Comparison of ENCODE assay signal across 8 mouse cellular contexts in the genomic region with DNA sequence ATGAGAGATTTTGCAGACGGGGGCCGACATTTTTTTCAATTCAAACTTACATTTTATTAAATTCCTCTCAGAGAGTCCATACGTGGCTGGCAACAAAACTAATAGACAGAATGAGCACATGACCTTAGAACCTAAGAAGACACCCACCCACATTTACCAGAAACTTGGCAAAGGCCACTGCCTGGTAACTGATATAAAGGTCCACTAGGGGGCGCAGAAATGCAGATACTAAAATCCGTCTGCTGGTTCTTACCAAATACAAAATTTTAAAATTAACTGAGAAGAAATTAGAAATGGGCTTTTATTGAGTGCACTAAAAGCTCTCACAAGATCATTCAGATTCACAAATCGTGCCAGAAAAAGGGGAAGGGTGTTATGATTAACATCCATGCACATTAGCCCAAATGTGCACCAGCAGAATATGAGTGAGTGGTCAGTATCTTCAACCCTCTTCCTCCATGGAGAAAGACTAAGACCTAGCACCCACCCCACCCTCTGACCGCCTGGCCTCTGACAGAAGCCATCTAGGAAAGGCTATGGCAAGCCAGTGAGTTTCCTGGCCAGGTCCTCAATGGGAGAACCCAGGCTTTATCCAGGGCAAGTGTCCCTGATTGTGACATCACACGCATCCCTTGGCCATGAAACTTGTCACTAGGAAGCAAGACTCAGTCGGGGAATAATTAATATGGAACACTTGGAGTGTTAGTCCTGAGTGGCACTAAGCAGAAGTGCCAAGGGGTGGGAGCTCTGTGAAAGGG.
DNase-seq lines count a peak whose midpoint lies in the region; ATAC-seq and TF ChIP-seq lines count a peak whose summit lies in the region.

No protein-coding gene starts in this region.

- H3K9me3 ChIP-seq in lung, embryonic 14.5 days (ENCODE audit: low read depth, low read length), result no peaks in the 10 kb centered on the region

- WGBS in lung, adult 2 months, result 48% methylated on average over 9 of the region's 9 CpGs
- WGBS in lung, embryonic 14.5 days, result 54% methylated on average over 9 of the region's 9 CpGs

- no peak overlapping the region for H3K9ac ChIP-seq in lung, embryonic 14.5 days

- no peak for TF ChIP-seq POLR2A in lung, adult 2 months (IDR thresholded peaks at IDR 0.05; ENCODE audit: borderline replicate concordance, extremely low read depth, low read depth, low read length)

- no peaks in the 10 kb centered on the region for H3K36me3 ChIP-seq in lung, embryonic 14.5 days (ENCODE audit: insufficient read depth)

- 0 out of 2 replicates have a peak, but pooled peaks have one; percentile 12 for TF ChIP-seq CTCF in lung, adult 2 months (IDR thresholded peaks at IDR 0.05; ENCODE audit: insufficient read depth, low read length)
- peak; percentile 77 for TF ChIP-seq CTCF in lung, embryonic 14.5 days (IDR thresholded peaks at IDR 0.05; ENCODE audit: low read depth)

- peaks cover 8% of the 10 kb centered on the region for H3K4me1 ChIP-seq in lung, adult 2 months (ENCODE audit: control insufficient read depth, insufficient read depth, low read length)
- H3K4me1 ChIP-seq in lung, embryonic 14.5 days (ENCODE audit: insufficient read depth), result peaks cover 9% of the 10 kb centered on the region; the same call in 1 of the 2 replicates

- H3K4me3 ChIP-seq in lung, adult 2 months (replicated peaks; ENCODE audit: extremely low read depth, low read depth, low read length), result no peak overlapping the region
- no peak overlapping the region for H3K4me3 ChIP-seq in lung, embryonic 14.5 days (ENCODE audit: low read depth, low read length)

- H3K4me2 ChIP-seq in lung, embryonic 14.5 days, result no peak overlapping the region

- peak; percentile 64 for DNase-seq in adrenal gland, postnatal 14 days
- no peak for DNase-seq in adrenal gland, postnatal 25 days
- DNase-seq in lung, adult 2 months, result no peak
- no peak for DNase-seq in lung, postnatal 25 days (ENCODE audit: low spot score)
- DNase-seq in cerebellum, adult 9-10 months, result peak; percentile 70
- peak; percentile 68 for DNase-seq in heart, postnatal 4 days
- peak; percentile 90 for DNase-seq in lung, embryonic 14.5 days

- no peaks in the 10 kb centered on the region for H3K27me3 ChIP-seq in lung, embryonic 14.5 days (ENCODE audit: insufficient read depth, low read length)

- no peak for ATAC-seq in lung, embryonic 14.5 days (ENCODE audit: insufficient read depth)
- no peak for ATAC-seq in erythroblast, adult 5-6 weeks (replicated peaks; ENCODE audit: low FRiP score, poor library complexity, severe bottlenecking)

- no peak overlapping the region for H3K27ac ChIP-seq in lung, embryonic 14.5 days (ENCODE audit: low read depth)

Comparison
In these comparisons a context has a peak if more than half of its experiments do, and no peak if none do; other contexts are left out.
1. DNase-seq: peak in adrenal gland, postnatal 14 days (single experiment), cerebellum, adult 9-10 months (single experiment), heart, postnatal 4 days (single experiment) and lung, embryonic 14.5 days (single experiment); none in adrenal gland, postnatal 25 days (single experiment), lung, adult 2 months (single experiment) and lung, postnatal 25 days (single experiment).